Mouse (Mus musculus): ENCODE results near the gene Lrig1. TPM values are rescaled to one million over a fixed set of nuclear protein-coding genes. Genes with fewer than 3 reads are reported as not detected.

The Lrig1 gene
- 0.32 and 0.44 TPM in 2 replicates for polyA plus RNA-seq (2012; ENCODE audit: insufficient read depth, insufficient read length, missing spikeins)

DNA sequence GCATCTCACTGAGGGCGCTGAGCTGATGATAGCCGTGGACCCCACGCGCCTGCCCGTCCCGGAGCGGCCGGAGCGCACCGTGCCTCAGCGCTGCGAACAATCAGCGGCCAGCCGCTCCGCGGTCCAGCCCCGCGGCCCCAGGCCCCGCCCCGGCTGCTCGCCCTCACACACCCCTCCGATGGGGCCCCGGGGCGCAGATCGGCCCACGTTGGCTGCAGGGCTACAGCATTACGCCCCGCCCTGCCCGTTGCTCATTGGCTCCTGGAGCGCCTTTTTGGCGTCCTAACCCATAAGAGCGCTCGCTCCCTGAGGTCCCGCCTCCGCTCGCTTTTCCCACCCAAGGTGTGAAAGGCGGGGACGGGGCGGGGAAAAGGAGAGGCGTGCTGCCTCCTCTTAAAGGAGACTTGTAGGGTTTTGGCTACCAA is at the start of gene Lrig1:
Gene Lrig1, minus strand, starts transcription at position 92 of the 425 bp plus-strand sequence.
- TF ChIP-seq POLR2A (IDR thresholded peaks at IDR 0.05; ENCODE audit: borderline replicate concordance, low read depth, low read length): no peak
- TF ChIP-seq CTCF (IDR thresholded peaks at IDR 0.05; ENCODE audit: low read depth, low read length): no peak
- Histone ChIP-seq H3K4me1 (ENCODE audit: control insufficient read depth, insufficient read depth, low read length) (peaks cover 2% of the 10 kb centered on the region; the same call in 1 of the 2 replicates), H3K4me3 (ENCODE audit: insufficient read depth, low read length) (peak within 1 kb of the TSS; percentile 69), H3K27ac (ENCODE audit: insufficient read depth, low read depth, low read length) (no peak within 1 kb of the TSS)

DNA sequence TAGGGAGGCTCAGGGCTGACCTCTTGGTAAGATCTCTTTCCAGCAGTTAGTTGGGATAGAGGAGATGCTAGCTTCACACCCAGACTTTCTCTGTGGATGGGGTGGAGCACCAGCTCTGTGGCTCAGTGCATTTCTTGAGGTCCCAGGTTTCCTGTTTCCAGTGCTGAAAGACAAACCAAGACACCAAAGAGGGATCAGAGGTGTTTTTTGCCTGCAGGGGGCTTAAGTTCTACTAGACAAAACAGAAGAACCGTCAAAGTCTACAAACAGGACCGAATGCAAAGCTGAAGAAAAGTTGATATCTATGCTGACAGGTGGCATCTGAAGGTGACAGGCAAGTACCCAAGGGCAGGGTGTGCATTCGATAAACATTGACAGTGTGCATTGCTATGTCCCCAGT is 49.7 kb upstream of the Lrig1 start:
- Histone ChIP-seq H3K27ac (ENCODE audit: insufficient read depth, low read depth, low read length) (no peak overlapping the region), H3K4me3 (ENCODE audit: insufficient read depth, low read length) (no peak overlapping the region)
- TF ChIP-seq CTCF (IDR thresholded peaks at IDR 0.05; ENCODE audit: low read depth, low read length): no peak
- TF ChIP-seq POLR2A (IDR thresholded peaks at IDR 0.05; ENCODE audit: borderline replicate concordance, low read depth, low read length): no peak

DNA sequence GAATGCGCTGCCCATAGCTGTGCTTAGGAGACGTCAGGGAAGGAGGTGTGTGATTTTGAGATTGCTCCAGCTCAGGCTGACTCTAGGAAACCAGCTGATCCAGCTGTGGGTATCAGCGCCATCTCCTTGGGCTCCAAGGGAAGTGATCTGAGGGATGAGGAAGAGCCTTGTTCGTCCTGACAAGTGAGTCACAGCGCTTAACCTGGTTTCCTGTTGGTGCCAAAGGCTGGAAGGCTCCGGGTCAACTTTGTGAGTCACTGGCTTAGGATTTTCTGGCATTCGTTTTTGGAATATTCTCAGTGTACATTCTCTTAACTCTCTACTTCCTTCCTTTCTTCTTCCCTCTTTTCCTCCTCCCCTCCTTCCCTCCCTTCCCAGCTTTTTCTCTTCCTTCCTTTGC is 48.4 kb upstream of the Lrig1 start:
- Histone ChIP-seq H3K4me1 (ENCODE audit: control insufficient read depth, insufficient read depth, low read length) (no peaks in the 10 kb centered on the region), H3K4me3 (ENCODE audit: insufficient read depth, low read length) (no peak overlapping the region), H3K27ac (ENCODE audit: insufficient read depth, low read depth, low read length) (no peak overlapping the region)
- TF ChIP-seq CTCF (IDR thresholded peaks at IDR 0.05; ENCODE audit: low read depth, low read length) (no peak), POLR2A (IDR thresholded peaks at IDR 0.05; ENCODE audit: borderline replicate concordance, low read depth, low read length) (no peak)

More for the DNA sequence above, 49.7 kb upstream of the Lrig1 start:
- H3K4me1 ChIP-seq (ENCODE audit: control insufficient read depth, insufficient read depth, low read length): no peaks in the 10 kb centered on the region

DNA sequence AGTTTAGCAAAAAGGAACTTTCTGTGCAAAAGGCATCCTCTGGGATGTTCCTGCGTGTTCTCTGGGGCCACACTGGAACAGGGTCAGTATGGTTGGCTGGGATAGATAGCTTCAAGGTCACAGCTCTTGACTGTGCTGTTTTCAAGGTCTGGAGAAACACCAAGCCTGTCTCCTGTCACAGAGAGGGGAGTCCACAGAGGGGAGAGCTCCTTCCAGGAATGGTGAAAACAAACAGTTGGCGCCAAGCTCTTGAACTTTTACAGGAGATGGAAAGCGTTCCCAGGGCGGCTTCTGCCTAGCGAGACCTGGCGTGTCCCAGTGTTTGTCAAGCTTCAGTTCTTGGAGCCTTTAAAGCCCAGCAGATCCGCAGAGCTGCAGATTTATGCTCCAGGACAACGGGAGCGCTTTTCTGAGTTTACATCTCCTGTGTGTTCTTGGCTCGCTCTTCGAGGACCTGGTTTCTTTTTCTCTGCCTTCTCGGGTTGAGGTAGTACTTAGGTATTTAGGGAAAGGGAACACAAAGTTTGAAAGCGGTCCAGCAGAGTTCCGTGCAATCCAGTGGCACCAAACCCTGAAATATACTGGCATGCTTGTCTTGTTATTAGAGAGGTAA is 40.3 kb upstream of the Lrig1 start:
- Histone ChIP-seq H3K4me1 (ENCODE audit: control insufficient read depth, insufficient read depth, low read length) (no peaks in the 10 kb centered on the region), H3K27ac (ENCODE audit: insufficient read depth, low read depth, low read length) (no peak overlapping the region), H3K4me3 (ENCODE audit: insufficient read depth, low read length) (no peak overlapping the region)
- TF ChIP-seq CTCF (IDR thresholded peaks at IDR 0.05; ENCODE audit: low read depth, low read length) (no peak), POLR2A (IDR thresholded peaks at IDR 0.05; ENCODE audit: borderline replicate concordance, low read depth, low read length) (no peak)

DNA sequence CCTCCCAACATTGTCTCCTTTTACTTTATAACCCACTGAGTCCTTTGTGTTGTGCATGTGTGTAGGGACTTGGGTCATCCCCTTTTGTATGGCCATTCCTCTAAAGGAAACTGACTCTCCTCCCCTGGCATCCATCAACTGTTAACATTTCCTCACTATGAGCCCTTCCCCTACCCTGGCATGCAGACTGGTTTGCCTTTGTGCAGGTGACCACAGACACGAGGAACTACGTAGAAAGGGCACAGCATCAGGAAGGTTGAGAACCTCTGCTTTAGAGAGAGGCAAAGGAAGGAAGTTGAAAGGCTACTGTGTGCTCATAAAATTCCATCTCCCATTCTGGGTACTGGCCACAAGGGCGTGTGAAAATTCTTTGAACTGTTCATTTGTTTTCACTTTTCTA is 38.7 kb upstream of the Lrig1 start:
- no peak for TF ChIP-seq POLR2A (IDR thresholded peaks at IDR 0.05; ENCODE audit: borderline replicate concordance, low read depth, low read length)
- TF ChIP-seq CTCF (IDR thresholded peaks at IDR 0.05; ENCODE audit: low read depth, low read length): no peak
- no peak overlapping the region for H3K27ac ChIP-seq (ENCODE audit: insufficient read depth, low read depth, low read length)
- no peaks in the 10 kb centered on the region for H3K4me1 ChIP-seq (ENCODE audit: control insufficient read depth, insufficient read depth, low read length)
- H3K4me3 ChIP-seq (ENCODE audit: insufficient read depth, low read length): no peak overlapping the region

DNA sequence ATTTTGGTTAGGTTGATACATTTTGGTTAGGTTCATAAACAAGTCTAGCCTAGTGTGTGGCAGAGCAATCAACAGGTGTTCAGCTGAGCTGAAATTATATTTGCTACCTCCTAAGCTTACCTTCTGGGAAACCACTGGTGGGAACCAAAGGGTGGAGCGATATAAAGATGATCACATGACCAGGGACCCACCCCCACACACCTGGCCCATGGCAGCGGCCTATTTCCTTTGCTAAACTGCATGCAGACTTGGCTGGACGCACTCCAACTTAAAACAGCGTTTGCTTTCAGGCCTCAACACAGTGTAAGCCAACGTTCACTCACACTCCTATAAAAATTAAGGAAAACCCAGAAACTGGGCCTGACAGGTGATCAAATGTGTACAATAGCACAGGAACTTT is 33.9 kb upstream of the Lrig1 start:
- TF ChIP-seq POLR2A (IDR thresholded peaks at IDR 0.05; ENCODE audit: borderline replicate concordance, low read depth, low read length) (no peak), CTCF (IDR thresholded peaks at IDR 0.05; ENCODE audit: low read depth, low read length) (no peak)
- Histone ChIP-seq H3K4me1 (ENCODE audit: control insufficient read depth, insufficient read depth, low read length) (no peaks in the 10 kb centered on the region), H3K4me3 (ENCODE audit: insufficient read depth, low read length) (no peak overlapping the region), H3K27ac (ENCODE audit: insufficient read depth, low read depth, low read length) (no peak overlapping the region)

DNA sequence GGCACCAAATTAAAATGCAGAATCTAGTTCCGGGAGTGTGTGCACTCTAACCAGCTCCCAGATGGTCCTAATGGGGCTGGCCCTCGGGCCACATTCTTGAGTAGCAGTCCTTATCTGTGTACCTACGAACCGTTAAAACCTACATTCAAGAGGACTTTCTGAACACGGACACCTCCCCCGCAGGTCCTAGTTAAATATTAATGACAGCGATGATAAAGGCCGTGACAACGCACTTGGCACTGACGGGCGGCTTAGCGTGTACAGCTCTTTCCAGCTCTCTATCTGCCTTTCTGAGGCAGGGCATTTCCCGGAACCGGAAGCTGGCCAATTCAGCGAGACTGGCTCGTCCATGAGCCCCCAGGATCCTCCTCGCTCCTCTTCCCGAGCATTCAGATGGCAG is 29.9 kb upstream of the Lrig1 start:
- H3K4me3 ChIP-seq (ENCODE audit: insufficient read depth, low read length): no peak overlapping the region
- H3K4me1 ChIP-seq (ENCODE audit: control insufficient read depth, insufficient read depth, low read length): no peaks in the 10 kb centered on the region
- TF ChIP-seq POLR2A (IDR thresholded peaks at IDR 0.05; ENCODE audit: borderline replicate concordance, low read depth, low read length) (no peak), CTCF (IDR thresholded peaks at IDR 0.05; ENCODE audit: low read depth, low read length) (no peak)
- no peak overlapping the region for H3K27ac ChIP-seq (ENCODE audit: insufficient read depth, low read depth, low read length)

DNA sequence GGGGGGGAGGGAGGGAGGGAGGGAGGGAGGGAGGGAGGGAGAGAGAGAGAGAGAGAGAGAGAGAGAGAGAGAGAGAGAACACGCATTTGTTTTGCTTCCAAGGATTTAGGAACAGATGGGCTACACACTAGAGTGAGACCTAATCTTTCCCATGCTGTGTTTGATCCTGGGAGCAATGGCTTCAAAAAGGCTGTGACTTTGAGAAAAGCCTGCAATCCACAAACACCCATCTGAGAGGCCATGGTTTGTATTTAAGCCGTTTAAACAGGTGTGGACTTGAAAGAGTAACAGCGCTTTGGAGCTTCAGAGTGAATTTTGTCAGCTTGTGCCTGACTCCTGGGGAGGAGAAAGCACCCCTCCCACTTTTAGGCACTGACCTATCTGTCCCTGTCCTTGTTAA is 29.2 kb upstream of the Lrig1 start:
- TF ChIP-seq CTCF (IDR thresholded peaks at IDR 0.05; ENCODE audit: low read depth, low read length) (no peak), POLR2A (IDR thresholded peaks at IDR 0.05; ENCODE audit: borderline replicate concordance, low read depth, low read length) (no peak)
- H3K27ac ChIP-seq (ENCODE audit: insufficient read depth, low read depth, low read length): no peak overlapping the region
- H3K4me3 ChIP-seq (ENCODE audit: insufficient read depth, low read length): no peak overlapping the region
- H3K4me1 ChIP-seq (ENCODE audit: control insufficient read depth, insufficient read depth, low read length): no peaks in the 10 kb centered on the region

DNA sequence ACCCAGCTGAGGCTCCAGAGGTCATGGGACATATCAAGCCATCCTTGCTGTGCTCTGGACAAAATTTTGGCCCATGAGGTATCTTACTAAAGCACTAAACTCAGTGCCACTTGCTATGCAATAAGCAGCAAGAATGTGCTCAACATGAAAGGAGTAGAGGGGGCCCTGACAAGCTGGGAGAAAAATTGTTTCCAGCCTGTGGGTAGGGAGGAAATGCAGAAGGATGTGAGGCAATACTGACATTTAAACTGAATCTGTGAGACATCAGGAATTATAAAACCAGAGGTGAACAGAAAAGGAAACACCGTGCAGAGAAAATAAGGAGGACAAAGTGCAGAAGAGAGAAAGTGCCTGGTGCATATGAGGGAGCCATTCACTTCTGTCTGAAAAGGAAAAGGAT is 24.7 kb upstream of the Lrig1 start:
- no peak for TF ChIP-seq CTCF (IDR thresholded peaks at IDR 0.05; ENCODE audit: low read depth, low read length)
- TF ChIP-seq POLR2A (IDR thresholded peaks at IDR 0.05; ENCODE audit: borderline replicate concordance, low read depth, low read length): no peak
- Histone ChIP-seq H3K4me3 (ENCODE audit: insufficient read depth, low read length) (no peak overlapping the region), H3K4me1 (ENCODE audit: control insufficient read depth, insufficient read depth, low read length) (no peaks in the 10 kb centered on the region), H3K27ac (ENCODE audit: insufficient read depth, low read depth, low read length) (no peak overlapping the region)

DNA sequence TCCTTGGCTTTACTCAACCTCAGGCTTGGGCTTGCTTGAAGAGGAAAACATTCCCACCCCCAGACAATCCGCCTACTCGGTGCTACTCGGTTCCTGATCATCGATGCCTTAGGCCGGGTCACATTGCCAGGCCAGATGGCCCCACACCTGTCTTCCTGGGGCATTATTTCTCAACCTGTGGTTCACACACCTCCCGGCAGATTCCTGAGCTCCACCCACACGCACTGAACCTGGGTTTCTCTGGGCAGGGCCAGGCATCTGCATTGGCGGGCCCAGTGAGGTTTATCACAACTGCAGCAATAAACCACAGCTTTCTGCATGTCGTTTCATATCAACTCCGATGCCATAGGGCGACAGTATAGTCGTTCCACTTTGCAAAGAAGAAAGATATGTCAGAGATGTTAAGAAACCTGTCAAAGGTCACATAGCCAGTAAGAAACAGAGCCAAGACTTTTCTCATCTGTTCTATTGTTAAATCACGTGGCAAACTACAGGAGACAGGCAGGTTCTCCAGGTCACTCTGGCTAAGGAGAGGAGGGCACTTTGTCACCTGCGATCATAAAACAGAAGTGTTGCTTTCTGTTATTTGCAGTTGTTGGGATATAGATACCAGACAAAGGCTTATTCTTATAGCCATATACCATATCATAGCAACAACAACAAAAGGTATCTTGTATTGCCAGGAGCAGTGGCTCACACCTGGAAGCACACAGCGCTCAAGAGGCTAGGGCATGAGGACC is 18.8 kb upstream of the Lrig1 start:
- no peak overlapping the region for H3K27ac ChIP-seq (ENCODE audit: insufficient read depth, low read depth, low read length)
- no peaks in the 10 kb centered on the region for H3K4me1 ChIP-seq (ENCODE audit: control insufficient read depth, insufficient read depth, low read length)
- no peak overlapping the region for H3K4me3 ChIP-seq (ENCODE audit: insufficient read depth, low read length)
- TF ChIP-seq CTCF (IDR thresholded peaks at IDR 0.05; ENCODE audit: low read depth, low read length) (no peak), POLR2A (IDR thresholded peaks at IDR 0.05; ENCODE audit: borderline replicate concordance, low read depth, low read length) (no peak)

All from bone marrow macrophage, adult 2 months (primary cell).